Mouse (Mus musculus): ENCODE measurements around the gene Pold2. TPM values are rescaled to one million over a fixed set of nuclear protein-coding genes. Genes with fewer than 3 reads are reported as not detected.

Gene Pold2
- total RNA-seq, 2 experiments from 2014 or later: 34.8 to 37.6 TPM

- DNase-seq: no peak
These were observed 19.4 kb downstream of the Pold2 start for GRCm38 (mm10) chr11:5858723-5859122.

- DNase-seq: peak; percentile 46
These were observed 21.5 kb downstream of the Pold2 start for GRCm38 (mm10) chr11:5856479-5857130.

- DNase-seq: peak; percentile 82
These were observed 22.2 kb downstream of the Pold2 start for GRCm38 (mm10) chr11:5855902-5856301.

GRCm38 (mm10) chr11:5855481-5855880 lies 22.6 kb downstream of the Pold2 start:
- no peak for DNase-seq

GRCm38 (mm10) chr11:5852314-5852713 lies 25.8 kb downstream of the Pold2 start:
- DNase-seq: peak; percentile 66

- DNase-seq: no peak
These were observed 26.9 kb downstream of the Pold2 start for GRCm38 (mm10) chr11:5851021-5851736.

- DNase-seq: no peak
These were observed 27.6 kb downstream of the Pold2 start for GRCm38 (mm10) chr11:5850452-5850851.

GRCm38 (mm10) chr11:5849316-5849715 lies 28.8 kb downstream of the Pold2 start:
- DNase-seq: no peak

GRCm38 (mm10) chr11:5848741-5849140 lies 29.4 kb downstream of the Pold2 start:
- DNase-seq: peak; percentile 70

- DNase-seq: no peak
These were observed 31.3 kb downstream of the Pold2 start for GRCm38 (mm10) chr11:5846639-5847345.

- DNase-seq: no peak
These were observed 35.0 kb downstream of the Pold2 start for GRCm38 (mm10) chr11:5843131-5843530.

- no peak for DNase-seq
These were observed 36.3 kb downstream of the Pold2 start for GRCm38 (mm10) chr11:5841751-5842150.

GRCm38 (mm10) chr11:5840346-5840745 lies 37.7 kb downstream of the Pold2 start:
- no peak for DNase-seq

GRCm38 (mm10) chr11:5837251-5838246 lies 40.5 kb downstream of the Pold2 start, which contains the start of gene Polm:
Gene Polm (minus strand): TSS chr11:5838016.
- DNase-seq: peak; percentile 92

- DNase-seq: no peak
These were observed 42.0 kb downstream of the Pold2 start for GRCm38 (mm10) chr11:5836126-5836525.

- no peak for DNase-seq
These were observed 43.0 kb downstream of the Pold2 start for GRCm38 (mm10) chr11:5835057-5835456.

GRCm38 (mm10) chr11:5834506-5834905 lies 43.6 kb downstream of the Pold2 start:
- no peak for DNase-seq

- no peak for DNase-seq
These were observed 48.8 kb downstream of the Pold2 start for GRCm38 (mm10) chr11:5829327-5829726.

- no peak for DNase-seq
These were observed 49.4 kb downstream of the Pold2 start for GRCm38 (mm10) chr11:5828509-5829191.

- DNase-seq: no peak
These were observed 50.2 kb downstream of the Pold2 start for GRCm38 (mm10) chr11:5827931-5828330.

GRCm38 (mm10) chr11:5825432-5825831 lies 52.7 kb downstream of the Pold2 start:
- DNase-seq: no peak

Data from gastrocnemius, postnatal 25 days (tissue).